In genomic region chr9:121382568-121382967, GRCm38 (mm10) we compare ENCODE assay signal across 7 mouse cellular contexts.
DNase-seq lines count a peak whose midpoint lies in the region; TF ChIP-seq lines count a peak whose summit lies in the region.

No protein-coding gene starts in this region.

- peak overlapping the region; percentile 64 for H3K4me3 ChIP-seq in cortical plate, adult 2 months (ENCODE audit: insufficient read depth, low read length)
- H3K4me3 ChIP-seq in olfactory bulb, adult 2 months (ENCODE audit: insufficient read depth, low read depth, low read length), result no peak overlapping the region
- H3K4me3 ChIP-seq in heart, embryonic 10.5 days, result no peak overlapping the region

- intact Hi-C loops in left cerebral cortex, postnatal 10 days (cut with DNase I), result no loop called here

- WGBS in olfactory bulb, adult 2 months, result 68% methylated on average over 14 of the region's 14 CpGs
- 88% methylated on average over 14 of the region's 14 CpGs for WGBS in heart, embryonic 10.5 days

- TF ChIP-seq POLR2A in cortical plate, adult 2 months (IDR thresholded peaks at IDR 0.05; ENCODE audit: extremely low read depth, insufficient read depth, low read length), result peak; percentile 81
- TF ChIP-seq POLR2A in olfactory bulb, adult 2 months (IDR thresholded peaks at IDR 0.05; ENCODE audit: insufficient read depth, low read depth, low read length), result no peak

- no peak for TF ChIP-seq CTCF in cortical plate, adult 2 months (IDR thresholded peaks at IDR 0.05; ENCODE audit: extremely low read depth, insufficient read depth, low read length)
- TF ChIP-seq CTCF in olfactory bulb, adult 2 months (IDR thresholded peaks at IDR 0.05; ENCODE audit: insufficient read depth, low read depth, low read length), result no peak

- H3K4me1 ChIP-seq in cortical plate, adult 2 months (ENCODE audit: control insufficient read depth, insufficient read depth, low read length), result peaks cover 9% of the 10 kb centered on the region
- peaks cover 29% of the 10 kb centered on the region for H3K4me1 ChIP-seq in olfactory bulb, adult 2 months (ENCODE audit: control insufficient read depth, insufficient read depth, low read length)
- peaks cover 33% of the 10 kb centered on the region for H3K4me1 ChIP-seq in heart, embryonic 10.5 days

- peak; percentile 80 to 85 for DNase-seq in left cerebral cortex, adult 18-20 months (ENCODE audit: low spot score in 2 of 2)
- DNase-seq in left cerebral cortex, postnatal 10 days (ENCODE audit: extremely low spot score in 1 of 2, low spot score in 2 of 2), result no peak
- DNase-seq in kidney, postnatal 25 days, result peak; percentile 66 to 91
- no peak for DNase-seq in thymus, postnatal 14 days
- DNase-seq in heart, embryonic 10.5 days (ENCODE audit: low spot score), result no peak

- H3K9me3 ChIP-seq in heart, embryonic 10.5 days, result no peaks in the 10 kb centered on the region

- no peaks in the 10 kb centered on the region for H3K27me3 ChIP-seq in heart, embryonic 10.5 days (ENCODE audit: insufficient read depth, poor library complexity, severe bottlenecking)

- H3K27ac ChIP-seq in cortical plate, adult 2 months (ENCODE audit: insufficient read depth, low read length), result peak overlapping the region; percentile 55
- peak overlapping the region; percentile 18 for H3K27ac ChIP-seq in olfactory bulb, adult 2 months (ENCODE audit: insufficient read depth, low read depth, low read length)
- H3K27ac ChIP-seq in heart, embryonic 10.5 days, result no peak overlapping the region

- peaks cover 3% of the 10 kb centered on the region; the same call in 1 of the 2 replicates for H3K36me3 ChIP-seq in heart, embryonic 10.5 days

Comparison
In these comparisons a context has a peak if more than half of its experiments do, and no peak if none do; other contexts are left out.
1. DNase-seq: peak in left cerebral cortex, adult 18-20 months (2 of 2) and kidney, postnatal 25 days (2 of 2); none in left cerebral cortex, postnatal 10 days (0 of 2), thymus, postnatal 14 days (single experiment) and heart, embryonic 10.5 days (single experiment).